Mouse (Mus musculus): Measurements from ENCODE around the gene Pacs2.

DNA sequence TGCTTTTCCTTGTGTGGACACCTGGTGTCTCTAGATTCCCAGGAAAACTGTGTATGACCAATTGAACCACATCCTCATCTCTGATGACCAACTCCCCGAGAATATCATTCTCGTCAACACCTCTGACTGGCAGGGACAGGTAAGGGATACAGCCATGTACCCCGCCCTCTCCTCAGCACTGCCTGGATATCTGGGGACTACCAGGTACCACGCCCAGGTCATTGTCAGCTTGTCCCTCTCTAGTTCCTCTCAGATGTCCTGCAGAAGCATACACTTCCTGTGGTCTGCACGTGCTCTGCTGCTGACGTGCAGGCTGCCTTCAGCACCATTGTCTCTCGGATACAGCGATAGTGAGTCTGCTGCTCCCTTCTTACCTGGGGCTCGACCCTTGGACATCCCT, 47.3 kb downstream of the Pacs2 start:
- TF ChIP-seq CTCF (IDR thresholded peaks at IDR 0.05; ENCODE audit: low read depth, low read length) (no peak), POLR2A (IDR thresholded peaks at IDR 0.05; ENCODE audit: extremely low read depth, insufficient read depth, low read length) (no peak)
